Mouse (Mus musculus) liver, adult (tissue): ENCODE measurements around the gene Olfr373.
"Not testable (repeated sequence)": the region's sequence is repeated elsewhere in the genome, so short reads cannot be mapped to it uniquely, and the experiment has no call there.

Source experiments
- GATA4 ChIP-seq: IDR thresholded peaks from 2 replicates; pipeline ENCODE4 v1.6.1; 2014; ENCODE audit warnings: mild to moderate bottlenecking, low read length; ENCODE audit not compliant: insufficient replicate concordance

Olfr373 gene

GRCm38 (mm10) chr8:72082877-72083276, at the start of gene Olfr373:
Gene Olfr373, plus strand, starts transcription at chr8:72083177.
- not testable (repeated sequence) for TF ChIP-seq GATA4

GRCm38 (mm10) chr8:72040918-72041317, 42.1 kb upstream of the Olfr373 start, which contains the start of gene Olfr372:
Gene Olfr372, plus strand, starts transcription at chr8:72041218.
- not testable (repeated sequence) for TF ChIP-seq GATA4

GRCm38 (mm10) chr8:72042493-72042892, 40.5 kb upstream of the Olfr373 start:
- TF ChIP-seq GATA4, result no peak

- no peak for TF ChIP-seq GATA4
These were observed 1.8 kb downstream of the Olfr373 start for GRCm38 (mm10) chr8:72084744-72085143.

- no peak for TF ChIP-seq GATA4
These were observed 22.2 kb downstream of the Olfr373 start for GRCm38 (mm10) chr8:72105165-72105564.

- no peak for TF ChIP-seq GATA4
These were observed 23.8 kb downstream of the Olfr373 start, which contains the start of gene Olfr374 for GRCm38 (mm10) chr8:72106740-72107139. Gene Olfr374, plus strand, starts transcription at chr8:72107040.

GRCm38 (mm10) chr8:72110876-72111275, 27.9 kb downstream of the Olfr373 start:
- TF ChIP-seq GATA4, result no peak

GRCm38 (mm10) chr8:72112486-72112885, 29.5 kb downstream of the Olfr373 start:
- no peak for TF ChIP-seq GATA4

- no peak for TF ChIP-seq GATA4
These were observed 32.2 kb downstream of the Olfr373 start for GRCm38 (mm10) chr8:72115202-72115601.

GRCm38 (mm10) chr8:72118616-72119015, 35.6 kb downstream of the Olfr373 start:
- TF ChIP-seq GATA4, result no peak

GRCm38 (mm10) chr8:72121997-72122396, 39.0 kb downstream of the Olfr373 start:
- no peak for TF ChIP-seq GATA4

GRCm38 (mm10) chr8:72127834-72128233, 44.9 kb downstream of the Olfr373 start:
- TF ChIP-seq GATA4, result no peak

GRCm38 (mm10) chr8:72131251-72131650, 48.3 kb downstream of the Olfr373 start:
- peak; percentile 75; the same call in 1 of the 2 replicates for TF ChIP-seq GATA4

- no peak for TF ChIP-seq GATA4
These were observed 48.9 kb downstream of the Olfr373 start for GRCm38 (mm10) chr8:72131901-72132300.

GRCm38 (mm10) chr8:72132417-72132816, 49.4 kb downstream of the Olfr373 start:
- no peak for TF ChIP-seq GATA4

- peak; percentile 17; the same call in 1 of the 2 replicates for TF ChIP-seq GATA4
These were observed 49.9 kb downstream of the Olfr373 start for GRCm38 (mm10) chr8:72132891-72133290.

- peak; percentile 31; the same call in 1 of the 2 replicates for TF ChIP-seq GATA4
These were observed 50.5 kb downstream of the Olfr373 start for GRCm38 (mm10) chr8:72133507-72133906.
